Mouse (Mus musculus): Measurements from ENCODE around the gene Mettl7a2. TPM values are rescaled to one million over a fixed set of nuclear protein-coding genes. Genes with fewer than 3 reads are reported as not detected.
"Not testable (repeated sequence)": the region's sequence is repeated elsewhere in the genome, so short reads cannot be mapped to it uniquely, and the experiment has no call there.

Mettl7a2 gene
- polyA plus RNA-seq, 1 experiment from 2014 or later = not detected

- WGBS = 62% methylated on average over 5 of the region's 5 CpGs
- Histone ChIP-seq H3K4me2 (replicated peaks) (no peak overlapping the region), H3K27ac (no peak overlapping the region), H3K4me1 (replicated peaks) (no peaks in the 10 kb centered on the region), H3K36me3 (no peaks in the 10 kb centered on the region), H3K27me3 (no peaks in the 10 kb centered on the region), H3K9me3 (no peaks in the 10 kb centered on the region), H3K9ac (replicated peaks) (no peak overlapping the region), H3K4me3 (replicated peaks) (no peak overlapping the region)
- ATAC-seq = no peak
Observed at GRCm38 (mm10) chr15:100321134-100321533, 31.9 kb upstream of the Mettl7a2 start.

GRCm38 (mm10) chr15:100324021-100324591 is 28.9 kb upstream of the Mettl7a2 start:
- Histone ChIP-seq H3K4me1 (replicated peaks) (no peaks in the 10 kb centered on the region), H3K36me3 (no peaks in the 10 kb centered on the region), H3K27ac (no peak overlapping the region), H3K4me2 (replicated peaks) (no peak overlapping the region), H3K4me3 (replicated peaks) (no peak overlapping the region), H3K9ac (replicated peaks) (no peak overlapping the region), H3K27me3 (no peaks in the 10 kb centered on the region), H3K9me3 (no peaks in the 10 kb centered on the region)
- WGBS = 76% methylated on average over 12 of the region's 12 CpGs
- ATAC-seq = no peak

DNA sequence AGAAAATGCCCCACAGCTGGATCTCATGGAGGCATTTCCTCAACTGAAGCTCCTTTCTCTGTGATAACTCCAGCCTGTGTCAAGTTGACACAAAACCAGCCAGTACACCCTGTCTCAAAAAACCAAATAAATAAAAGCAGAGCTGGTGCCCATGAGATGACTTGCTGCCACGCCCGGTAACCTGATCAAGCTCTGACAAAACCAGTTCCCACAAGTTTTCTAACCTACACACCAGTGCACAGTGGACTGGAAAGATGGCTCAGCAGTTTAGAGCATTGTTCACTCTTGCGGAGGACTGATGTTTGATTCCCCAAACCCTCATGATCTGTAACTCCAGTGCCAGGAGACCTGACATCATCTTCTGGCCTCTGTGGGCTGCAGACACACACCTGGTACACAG is 27.8 kb upstream of the Mettl7a2 start:
- ATAC-seq = no peak
- Histone ChIP-seq H3K9ac (replicated peaks) (no peak overlapping the region), H3K27me3 (no peaks in the 10 kb centered on the region), H3K27ac (no peak overlapping the region), H3K4me3 (replicated peaks) (no peak overlapping the region), H3K36me3 (no peaks in the 10 kb centered on the region), H3K9me3 (no peaks in the 10 kb centered on the region), H3K4me2 (replicated peaks) (no peak overlapping the region), H3K4me1 (replicated peaks) (no peaks in the 10 kb centered on the region)
- 94% methylated on average over 3 of the region's 3 CpGs for WGBS

GRCm38 (mm10) chr15:100328089-100328488 is 24.9 kb upstream of the Mettl7a2 start:
- H3K36me3 ChIP-seq; H3K4me2 ChIP-seq (replicated peaks); H3K4me1 ChIP-seq (replicated peaks); ATAC-seq; H3K9ac ChIP-seq (replicated peaks); H3K4me3 ChIP-seq (replicated peaks); H3K9me3 ChIP-seq; H3K27ac ChIP-seq; H3K27me3 ChIP-seq: not testable (repeated sequence)
- 66% methylated on average over 4 of the region's 4 CpGs for WGBS

- not testable (repeated sequence) for H3K4me1 ChIP-seq (replicated peaks); H3K27me3 ChIP-seq; H3K4me2 ChIP-seq (replicated peaks); ATAC-seq; H3K27ac ChIP-seq; H3K4me3 ChIP-seq (replicated peaks); H3K9ac ChIP-seq (replicated peaks); H3K9me3 ChIP-seq; H3K36me3 ChIP-seq
- WGBS = 63% methylated on average over 10 of the region's 10 CpGs
Observed at GRCm38 (mm10) chr15:100329336-100329735, 23.7 kb upstream of the Mettl7a2 start.

DNA sequence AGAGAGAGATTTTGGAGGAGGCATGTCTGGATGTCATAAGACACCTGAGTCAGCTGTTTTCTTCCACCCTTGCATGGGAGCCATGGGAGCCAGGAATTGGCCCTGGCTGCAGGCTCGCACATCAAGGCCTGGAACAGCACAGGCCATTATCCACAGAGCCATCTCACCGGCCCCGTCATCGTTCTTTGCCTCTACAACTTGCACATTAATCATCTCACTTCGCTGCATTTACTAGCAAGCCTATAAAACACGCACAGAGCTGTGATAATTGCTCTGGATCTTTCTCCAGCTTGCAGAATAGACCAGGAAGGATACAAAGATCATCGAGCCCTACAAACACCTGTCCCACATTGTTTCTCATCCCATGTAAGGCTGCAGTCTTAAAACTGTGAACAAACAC is 22.3 kb upstream of the Mettl7a2 start:
- 92% methylated on average over 7 of the region's 7 CpGs for WGBS
- H3K9me3 ChIP-seq = no peaks in the 10 kb centered on the region

DNA sequence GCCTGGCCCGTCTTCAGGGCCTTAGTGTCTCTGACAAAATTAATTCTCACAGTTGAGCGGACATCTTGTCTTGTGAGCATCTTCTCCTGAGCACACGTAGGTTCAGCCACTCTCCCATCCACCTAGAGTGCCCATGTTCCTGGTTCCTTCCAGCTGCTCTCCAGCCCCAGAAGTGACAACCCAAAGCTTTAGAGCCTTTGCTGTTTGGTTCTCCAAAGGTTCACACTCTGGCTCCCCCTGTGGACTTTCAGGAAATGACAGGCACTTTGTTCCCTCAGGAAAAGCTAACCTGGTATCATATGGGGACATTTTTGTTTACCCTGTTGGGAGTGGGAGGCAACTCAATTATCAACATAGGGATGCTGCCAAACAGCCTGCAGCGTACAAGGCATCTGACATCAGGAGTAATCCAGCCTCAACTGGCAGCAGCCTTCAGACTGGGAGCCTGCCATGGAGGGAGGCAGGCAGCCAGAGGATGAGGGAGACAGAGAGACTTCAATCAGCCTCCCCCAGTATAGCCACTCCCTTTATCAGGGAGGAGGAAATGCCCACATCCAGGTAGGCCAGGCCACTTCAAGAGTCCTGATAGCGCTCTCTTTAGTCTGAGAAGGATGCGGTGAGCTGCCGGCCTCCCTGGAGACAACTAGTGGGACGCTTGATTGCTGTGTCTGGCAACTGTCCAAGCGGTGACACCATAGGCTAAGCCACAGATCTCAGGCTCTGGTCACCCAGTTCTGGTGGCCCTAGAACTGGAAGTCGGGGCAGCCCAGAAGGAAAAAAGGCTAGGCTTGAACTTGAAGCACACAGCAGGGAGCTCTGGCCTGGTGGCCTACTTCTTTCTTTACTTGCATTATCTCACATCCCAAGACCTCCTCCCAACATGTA is 20.7 kb upstream of the Mettl7a2 start:
- not testable (repeated sequence) for H3K4me2 ChIP-seq (replicated peaks); H3K9ac ChIP-seq (replicated peaks); H3K4me1 ChIP-seq (replicated peaks); H3K27ac ChIP-seq; H3K36me3 ChIP-seq; H3K27me3 ChIP-seq; ATAC-seq; H3K9me3 ChIP-seq; H3K4me3 ChIP-seq (replicated peaks)
- 48% methylated on average over 3 of the region's 10 CpGs for WGBS

More for the DNA sequence above, 22.3 kb upstream of the Mettl7a2 start:
- Histone ChIP-seq H3K4me2 (replicated peaks) (no peak overlapping the region), H3K9ac (replicated peaks) (no peak overlapping the region), H3K4me3 (replicated peaks) (no peak overlapping the region), H3K4me1 (replicated peaks) (no peaks in the 10 kb centered on the region), H3K27ac (no peak overlapping the region), H3K36me3 (no peaks in the 10 kb centered on the region), H3K27me3 (no peaks in the 10 kb centered on the region)
- ATAC-seq = no peak

GRCm38 (mm10) chr15:100334629-100335028 is 18.4 kb upstream of the Mettl7a2 start, which contains the start of gene Mettl7a3:
Gene Mettl7a3 (plus strand): TSS chr15:100334929.
- Histone ChIP-seq H3K27me3 (no peaks in the 10 kb centered on the region), H3K4me2 (replicated peaks) (no peak within 1 kb of the TSS), H3K9ac (replicated peaks) (no peak within 1 kb of the TSS), H3K27ac (no peak within 1 kb of the TSS), H3K4me1 (replicated peaks) (no peaks in the 10 kb centered on the region), H3K4me3 (replicated peaks) (no peak within 1 kb of the TSS), H3K9me3 (no peaks in the 10 kb centered on the region), H3K36me3 (no peaks in the 10 kb centered on the region)
- no peak for ATAC-seq
- WGBS = 91% methylated on average over 10 of the region's 10 CpGs

DNA sequence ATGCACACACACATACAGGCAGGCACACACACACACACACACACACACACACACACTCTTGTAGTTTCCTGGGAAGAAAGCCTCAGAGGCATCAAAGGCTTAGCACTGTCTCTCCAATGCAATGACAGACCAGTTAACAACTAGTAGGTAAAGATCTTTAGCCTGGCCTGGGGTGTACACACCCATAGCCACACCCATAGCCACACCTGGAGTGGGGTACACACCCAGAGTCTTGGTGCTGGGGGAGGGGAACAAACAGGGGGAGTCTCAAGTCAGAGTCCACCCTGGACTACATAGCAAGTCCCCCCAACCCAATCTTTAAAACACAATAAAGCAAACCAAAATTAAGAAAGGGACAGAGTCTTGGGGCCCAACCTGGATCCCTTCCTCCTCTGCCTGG is 15.7 kb upstream of the Mettl7a2 start:
- not testable (repeated sequence) for H3K9me3 ChIP-seq; H3K9ac ChIP-seq (replicated peaks); H3K4me3 ChIP-seq (replicated peaks); H3K4me2 ChIP-seq (replicated peaks); H3K27me3 ChIP-seq; H3K27ac ChIP-seq; H3K4me1 ChIP-seq (replicated peaks); ATAC-seq; H3K36me3 ChIP-seq

DNA sequence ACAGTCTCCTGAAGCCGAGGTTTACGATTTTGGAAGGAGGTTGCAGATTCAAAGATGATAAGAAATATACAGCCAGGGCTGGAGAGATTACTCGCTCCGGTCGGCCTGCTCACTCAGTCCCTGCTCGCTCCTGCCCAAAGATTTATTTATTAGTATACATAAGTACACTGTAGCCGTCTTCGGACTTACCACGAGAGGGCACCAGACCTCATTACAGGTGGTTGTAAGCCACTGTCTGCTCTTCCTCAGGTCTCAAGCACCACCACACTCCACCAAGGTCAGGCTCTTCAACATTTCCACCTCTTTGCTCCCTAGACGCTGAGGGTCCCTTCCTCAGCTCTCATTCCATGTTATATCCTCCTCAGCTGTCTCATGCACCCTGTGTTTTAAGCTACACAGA is 15.2 kb upstream of the Mettl7a2 start:
- H3K27ac ChIP-seq; H3K4me2 ChIP-seq (replicated peaks); H3K9me3 ChIP-seq; H3K4me1 ChIP-seq (replicated peaks); H3K9ac ChIP-seq (replicated peaks); H3K36me3 ChIP-seq; H3K27me3 ChIP-seq; H3K4me3 ChIP-seq (replicated peaks): not testable (repeated sequence)
- ATAC-seq = 0 out of 2 replicates have a peak, but pooled peaks have one; percentile 50
- 44% methylated on average over 10 of the region's 10 CpGs for WGBS

DNA sequence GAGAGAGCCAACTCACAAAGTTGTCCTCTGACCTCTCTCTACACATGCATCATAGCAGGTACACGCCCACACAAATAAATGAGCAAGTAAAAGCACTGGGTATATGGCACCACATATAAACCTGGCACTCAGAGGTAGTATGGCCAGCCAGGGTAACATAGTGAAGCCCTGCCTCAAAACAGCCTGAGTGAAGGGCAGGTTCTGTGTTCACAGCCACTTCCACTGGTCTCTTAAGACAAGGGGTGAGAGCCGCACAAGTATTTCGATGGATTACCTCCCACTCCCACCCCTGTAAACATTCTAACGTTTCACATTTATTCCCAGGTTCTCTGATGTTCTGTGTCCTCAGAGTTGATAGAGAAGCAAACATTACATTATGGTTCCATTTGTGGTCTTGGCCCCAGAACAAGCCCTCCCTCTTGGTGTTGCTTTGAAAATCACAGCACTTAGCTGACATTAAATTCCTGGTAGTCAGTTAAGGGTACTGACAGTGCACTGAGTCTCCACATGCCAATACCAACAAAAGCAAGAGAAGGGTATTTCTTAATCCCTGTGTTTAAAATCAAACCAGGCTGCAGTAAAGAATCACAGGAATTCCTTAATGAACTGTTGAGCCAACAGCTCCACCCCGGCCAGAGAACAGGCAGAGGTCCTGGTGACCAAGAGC is 11.6 kb upstream of the Mettl7a2 start:
- not testable (repeated sequence) for H3K9ac ChIP-seq (replicated peaks)

GRCm38 (mm10) chr15:100345484-100345883 is 7.5 kb upstream of the Mettl7a2 start:
- no peak overlapping the region for H3K9ac ChIP-seq (replicated peaks)

More for the DNA sequence above, 11.6 kb upstream of the Mettl7a2 start:
- H3K27me3 ChIP-seq; H3K27ac ChIP-seq; H3K9me3 ChIP-seq; H3K36me3 ChIP-seq; H3K4me1 ChIP-seq (replicated peaks); H3K4me2 ChIP-seq (replicated peaks); ATAC-seq; H3K4me3 ChIP-seq (replicated peaks): not testable (repeated sequence)
- WGBS = 76% methylated on average over 4 of the region's 5 CpGs

More at GRCm38 (mm10) chr15:100345484-100345883, 7.5 kb upstream of the Mettl7a2 start:
- Histone ChIP-seq H3K36me3 (no peaks in the 10 kb centered on the region), H3K4me3 (replicated peaks) (no peak overlapping the region), H3K4me1 (replicated peaks) (no peaks in the 10 kb centered on the region), H3K9me3 (no peaks in the 10 kb centered on the region), H3K27me3 (no peaks in the 10 kb centered on the region), H3K4me2 (replicated peaks) (no peak overlapping the region), H3K27ac (no peak overlapping the region)
- ATAC-seq = no peak

All from midbrain, embryonic 13.5 days (tissue).